Mouse (Mus musculus): ENCODE results near the gene Slc12a4. TPM values are rescaled to one million over a fixed set of nuclear protein-coding genes. Genes with fewer than 3 reads are reported as not detected.

Slc12a4 gene
- total and polyA plus RNA-seq, 3 experiments, result 40.2 to 63.2 (median 60.5) TPM

DNA sequence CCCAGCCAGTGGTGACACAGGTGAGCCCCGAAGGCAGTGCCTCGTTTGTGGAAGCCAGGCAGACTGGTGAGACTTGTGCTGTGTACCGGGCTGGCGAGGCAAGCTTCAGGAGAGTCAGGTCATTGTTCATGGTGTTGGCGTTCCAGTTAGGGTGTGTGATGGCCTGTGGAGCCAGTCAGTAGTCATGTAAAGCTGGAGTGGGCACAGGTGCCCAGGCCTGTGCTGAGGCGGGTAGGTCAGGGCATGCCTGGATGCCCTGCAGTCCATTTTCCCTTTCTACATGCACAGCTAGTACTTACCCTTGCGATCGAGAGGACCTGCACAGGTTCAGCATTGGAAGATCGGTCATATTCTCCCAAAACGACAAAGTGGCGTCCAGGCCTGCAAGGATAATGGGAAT, 33.4 kb downstream of the Slc12a4 start:
- no peak for DNase-seq

DNA sequence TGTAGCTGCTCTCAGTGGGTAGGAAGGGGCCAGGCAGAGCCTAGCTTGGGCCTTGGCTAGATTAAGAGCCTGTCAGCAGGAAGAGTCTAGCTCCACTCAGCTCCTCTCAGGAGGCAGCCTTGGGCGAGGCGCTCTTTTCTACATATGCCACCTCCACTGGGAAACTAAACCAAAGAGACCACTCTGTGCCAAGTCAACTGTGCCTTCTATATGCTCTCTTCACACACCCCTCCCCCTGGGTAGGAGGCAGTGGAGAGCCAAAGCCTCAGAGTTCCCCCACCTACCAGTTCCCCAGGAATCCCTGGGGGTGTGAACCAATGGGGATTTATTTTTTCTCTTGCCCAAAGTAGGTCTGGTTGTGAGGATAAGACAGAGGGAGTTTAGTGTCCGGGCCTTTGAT, 34.6 kb downstream of the Slc12a4 start:
- no peak for DNase-seq

DNA sequence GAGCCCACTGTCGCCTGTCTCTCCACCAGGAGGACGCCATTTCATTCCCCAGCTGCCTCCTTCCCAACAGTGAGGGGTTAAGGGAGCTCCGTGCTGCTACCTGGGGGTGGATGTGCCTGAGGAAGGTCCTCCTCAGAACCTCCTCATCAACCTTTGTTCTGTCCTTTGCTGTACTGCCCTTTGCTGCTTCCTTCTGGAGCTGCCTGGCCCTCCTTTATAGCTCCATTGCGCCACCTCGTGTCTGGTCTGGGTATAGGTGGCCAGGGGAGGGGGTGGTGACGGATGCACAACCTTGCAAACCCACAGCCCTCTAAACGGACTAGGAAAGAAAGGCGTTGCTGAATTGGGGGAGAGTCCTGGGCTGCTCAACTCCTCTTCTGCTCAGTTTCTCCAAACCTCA, 35.3 kb downstream of the Slc12a4 start:
- DNase-seq, result peak; percentile 89

DNA sequence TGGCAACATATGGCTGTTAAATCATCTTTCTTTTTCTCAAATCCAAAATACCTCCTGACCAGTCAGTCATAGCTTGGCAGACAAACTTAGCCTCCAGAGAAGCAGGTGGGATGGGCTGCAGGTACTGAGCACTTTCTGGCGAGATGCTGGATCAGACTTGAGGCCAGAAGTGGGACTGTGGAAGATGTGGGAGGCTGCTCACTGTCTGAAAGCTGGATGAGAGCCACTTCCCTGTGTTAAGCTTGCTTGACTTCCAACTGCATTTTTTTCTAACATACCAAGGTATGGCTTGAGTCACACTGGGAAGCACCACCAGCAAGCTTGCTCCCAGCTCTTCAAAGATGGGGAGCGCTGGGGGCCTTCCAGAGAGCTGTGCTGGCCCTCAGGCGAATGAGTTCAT, 40.8 kb downstream of the Slc12a4 start:
- DNase-seq, result no peak

DNA sequence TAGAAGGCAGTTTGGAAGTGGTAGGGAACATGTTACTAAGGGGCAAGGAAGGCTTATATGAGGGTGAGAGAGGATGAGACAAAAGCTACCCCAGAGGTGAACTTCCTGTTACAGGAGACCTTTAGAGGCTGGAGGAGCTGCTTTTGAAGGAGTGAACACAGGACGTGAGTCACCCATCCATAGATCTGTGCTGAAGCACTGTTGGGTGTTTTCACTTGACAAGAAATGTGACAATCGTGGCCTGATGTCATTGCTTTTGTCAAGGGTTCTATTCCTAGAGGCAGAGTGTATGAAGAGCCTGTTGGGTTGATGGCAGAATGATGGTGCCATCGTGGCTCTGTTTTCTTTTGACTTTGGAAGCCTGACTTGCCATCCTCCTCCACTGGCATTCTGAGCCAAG, 46.5 kb downstream of the Slc12a4 start:
- DNase-seq, result no peak

DNA sequence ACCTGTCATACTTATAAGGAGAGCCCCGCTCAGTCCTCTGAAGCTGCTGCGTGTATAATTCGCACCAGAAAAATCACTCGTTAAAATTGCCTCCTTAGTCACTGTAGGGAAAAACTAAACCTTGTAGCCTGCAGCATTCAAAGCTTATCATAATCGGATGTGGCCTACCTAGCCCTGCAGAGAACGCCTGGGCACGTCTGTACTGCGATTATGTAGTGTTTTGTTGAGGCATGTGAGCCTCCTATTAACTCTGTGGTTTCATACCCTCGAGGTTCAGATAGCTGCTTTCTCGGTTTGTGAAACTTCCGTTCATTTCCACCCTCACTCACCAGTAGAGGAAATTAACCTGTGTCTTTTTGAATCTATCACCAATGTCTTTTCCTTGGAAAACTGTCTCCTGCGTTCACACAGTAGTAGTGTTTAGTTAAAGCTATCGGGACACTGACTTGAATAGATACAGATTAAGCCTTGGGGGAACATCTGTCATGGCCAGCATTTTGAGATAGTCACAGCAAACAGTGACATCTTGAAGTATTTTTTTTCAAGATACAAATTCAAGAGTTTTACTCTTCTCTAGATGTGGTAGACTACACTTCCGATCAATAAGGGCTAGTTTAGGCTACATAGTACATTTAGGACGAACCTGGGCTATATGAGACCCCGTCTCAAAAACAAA, 64.8 kb downstream of the Slc12a4 start:
- no peak for DNase-seq

DNA sequence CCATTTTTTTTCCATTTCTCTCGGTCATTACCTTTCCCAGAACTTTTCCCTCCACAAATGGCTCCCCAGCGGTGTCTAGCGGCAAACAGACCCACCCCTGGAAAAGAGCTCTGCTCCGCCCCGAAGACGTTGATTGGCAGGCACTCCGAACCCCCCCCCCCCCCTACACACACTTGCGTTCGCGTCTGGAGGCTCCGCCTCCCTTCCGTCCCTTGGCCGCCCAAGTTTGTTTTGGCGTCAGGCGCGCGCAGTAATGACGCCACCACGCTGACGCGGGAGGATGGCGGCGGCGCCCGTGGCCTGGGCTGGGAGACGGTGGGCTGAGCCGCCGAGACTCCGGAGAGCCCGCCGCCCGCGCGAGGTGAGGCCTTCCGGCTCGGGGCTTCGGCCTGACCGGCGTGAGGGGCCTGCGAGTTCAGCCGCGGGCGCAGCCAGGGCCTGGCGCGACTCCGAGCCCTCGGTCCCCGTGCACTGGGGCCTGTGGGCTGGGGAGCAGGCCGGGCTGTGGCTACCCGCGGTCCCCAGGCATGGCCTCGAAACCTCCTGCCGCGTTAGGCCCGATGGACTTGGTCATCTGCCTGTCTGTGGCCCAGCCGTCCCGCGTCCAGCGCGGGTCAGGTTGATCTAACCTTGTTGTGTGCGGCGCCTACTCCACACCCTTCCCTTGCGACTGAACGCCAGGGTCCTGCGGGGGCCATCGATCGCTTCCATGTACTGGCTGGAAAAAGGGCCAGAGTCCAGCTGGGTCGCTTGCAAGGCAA, 65.5 kb downstream of the Slc12a4 start, which contains the start of gene Pskh1:
TSS of gene Pskh1 (plus strand) at position 262 of the 761 bp plus-strand sequence.
- DNase-seq, result peak; percentile 96

DNA sequence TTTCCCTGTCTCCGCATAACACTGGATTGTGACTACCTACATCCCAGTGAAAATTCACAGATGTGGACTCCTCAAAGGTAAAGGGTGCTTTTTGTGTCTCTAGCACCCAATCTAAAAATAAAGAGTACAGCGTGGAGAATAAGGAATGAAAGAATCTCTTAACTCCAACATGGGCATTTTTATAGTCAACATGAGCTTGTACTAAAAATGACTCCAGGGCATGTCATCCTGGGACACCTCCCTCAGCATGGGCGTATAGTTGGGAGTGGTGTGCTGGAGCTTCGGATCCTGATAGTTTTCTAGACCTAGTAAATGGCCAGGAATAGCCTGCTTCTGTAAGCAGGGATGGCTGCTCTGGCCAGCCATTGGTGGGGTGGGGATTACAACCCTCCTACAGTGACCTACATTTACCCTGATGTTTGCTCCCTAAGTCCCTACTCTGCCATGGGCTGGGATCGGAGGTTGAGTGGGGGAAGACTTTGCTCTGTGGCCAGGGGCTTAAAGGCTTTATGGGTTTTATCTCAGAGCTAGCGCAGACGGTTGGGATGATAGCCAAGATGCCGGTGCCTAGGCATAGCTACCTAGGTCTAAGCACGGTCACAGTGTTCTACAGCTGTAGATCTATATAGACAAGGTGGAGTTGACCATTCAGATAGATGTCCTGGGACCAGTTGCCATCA, 68.0 kb downstream of the Slc12a4 start:
- DNase-seq, result no peak

Small RNA genes within 50 kb of the gene (microRNA-seq; reads per million reads assigned to microRNA genes)
- 0 reads per million in 2 experiments for gene Mir7074

Other genes starting within 250 kb of the Slc12a4 start
- gene Gfod2, start 207.4 kb downstream of the Slc12a4 start, total RNA-seq (2021), result 10 to 100 TPM in 1 of 2 experiments, 1 to 10 TPM in 1; 7.8 to 14.2 TPM
- 8.1 and 9.6 TPM in 2 replicates for gene Gfod2, start 207.4 kb downstream of the Slc12a4 start, polyA plus RNA-seq (2012; rRNA removed)
- 10 to 100 TPM; 19.7 to 23.6 TPM for gene Ranbp10, start 138.7 kb downstream of the Slc12a4 start, total RNA-seq (2021)
- 22.2 and 27.3 TPM in 2 replicates for gene Ranbp10, start 138.7 kb downstream of the Slc12a4 start, polyA plus RNA-seq (2012; rRNA removed)
- gene Tsnaxip1, start 138.4 kb downstream of the Slc12a4 start, total RNA-seq (2021), result not detected
- gene Tsnaxip1, start 138.4 kb downstream of the Slc12a4 start, polyA plus RNA-seq (2012; rRNA removed), result not detected in 2 replicates
- gene Cenpt, start 112.8 kb downstream of the Slc12a4 start, total RNA-seq (2021), result 1 to 10 TPM; 5.9 to 6.7 TPM
- 5.9 and 8.1 TPM in 2 replicates for gene Cenpt, start 112.8 kb downstream of the Slc12a4 start, polyA plus RNA-seq (2012; rRNA removed)
- 10 to 100 TPM; 31.7 to 38.0 TPM for gene Thap11, start 111.0 kb downstream of the Slc12a4 start, total RNA-seq (2021)
- 79.7 and 91.6 TPM in 2 replicates for gene Thap11, start 111.0 kb downstream of the Slc12a4 start, polyA plus RNA-seq (2012; rRNA removed)
- 10 to 100 TPM; 30.2 to 44.0 TPM for gene Nutf2, start 105.5 kb downstream of the Slc12a4 start, total RNA-seq (2021)
- 19.3 and 24.8 TPM in 2 replicates for gene Nutf2, start 105.5 kb downstream of the Slc12a4 start, polyA plus RNA-seq (2012; rRNA removed)
- gene Edc4, start 85.2 kb downstream of the Slc12a4 start, total RNA-seq (2021), result 10 to 100 TPM; 33.8 to 35.9 TPM
- 74.9 and 97.4 TPM in 2 replicates for gene Edc4, start 85.2 kb downstream of the Slc12a4 start, polyA plus RNA-seq (2012; rRNA removed)
- gene Nrn1l, start 72.5 kb downstream of the Slc12a4 start, total RNA-seq (2021), result 1 to 10 TPM; 1.3 to 1.6 TPM
- 4.6 TPM in 2 replicates for gene Nrn1l, start 72.5 kb downstream of the Slc12a4 start, polyA plus RNA-seq (2012; rRNA removed)
- gene Pskh1, start 65.7 kb downstream of the Slc12a4 start, total RNA-seq (2021), result 10 to 100 TPM; 32.5 to 33.3 TPM
- 45.3 and 51.2 TPM in 2 replicates for gene Pskh1, start 65.7 kb downstream of the Slc12a4 start, polyA plus RNA-seq (2012; rRNA removed)
- gene Ctrl, start 32.2 kb downstream of the Slc12a4 start, total RNA-seq (2021), result under 1 TPM; 0.73 to 0.84 TPM
- gene Ctrl, start 32.2 kb downstream of the Slc12a4 start, polyA plus RNA-seq (2012; rRNA removed), result 1.1 and 2.0 TPM in 2 replicates
- gene Psmb10, start 27.7 kb downstream of the Slc12a4 start, total RNA-seq (2021), result 10 to 100 TPM; 77.0 to 79.0 TPM
- gene Psmb10, start 27.7 kb downstream of the Slc12a4 start, polyA plus RNA-seq (2012; rRNA removed), result 156 and 174 TPM in 2 replicates
- 1 to 10 TPM; 1.3 to 2.9 TPM for gene Lcat, start 22.7 kb downstream of the Slc12a4 start, total RNA-seq (2021)
- gene Lcat, start 22.7 kb downstream of the Slc12a4 start, polyA plus RNA-seq (2012; rRNA removed), result 1.9 and 3.3 TPM in 2 replicates
- gene Dpep3, start 13.3 kb upstream of the Slc12a4 start, total RNA-seq (2021), result not detected
- 0.21 TPM in 1 of 2 replicates, not detected in the other for gene Dpep3, start 13.3 kb upstream of the Slc12a4 start, polyA plus RNA-seq (2012; rRNA removed)
- 10 to 100 TPM; 13.6 to 19.6 TPM for gene Dus2, start 25.2 kb upstream of the Slc12a4 start, total RNA-seq (2021)
- gene Dus2, start 25.2 kb upstream of the Slc12a4 start, polyA plus RNA-seq (2012; rRNA removed), result 5.5 and 5.6 TPM in 2 replicates
- not detected for gene Dpep2nb, start 39.9 kb upstream of the Slc12a4 start, total RNA-seq (2021)
- not detected in 2 replicates for gene Dpep2nb, start 39.9 kb upstream of the Slc12a4 start, polyA plus RNA-seq (2012; rRNA removed)
- gene Ddx28, start 45.8 kb upstream of the Slc12a4 start, total RNA-seq (2021), result 10 to 100 TPM; 16.1 to 17.3 TPM
- gene Ddx28, start 45.8 kb upstream of the Slc12a4 start, polyA plus RNA-seq (2012; rRNA removed), result 12.5 and 13.2 TPM in 2 replicates
- gene Nfatc3, start 92.7 kb upstream of the Slc12a4 start, total RNA-seq (2021), result 10 to 100 TPM; 35.2 to 70.0 TPM
- 14.9 and 20.6 TPM in 2 replicates for gene Nfatc3, start 92.7 kb upstream of the Slc12a4 start, polyA plus RNA-seq (2012; rRNA removed)
- 1 to 10 TPM; 1.7 to 3.7 TPM for gene Esrp2, start 170.9 kb upstream of the Slc12a4 start, total RNA-seq (2021)
- 2.0 and 5.5 TPM in 2 replicates for gene Esrp2, start 170.9 kb upstream of the Slc12a4 start, polyA plus RNA-seq (2012; rRNA removed)
- gene Pla2g15, start 184.3 kb upstream of the Slc12a4 start, total RNA-seq (2021), result 10 to 100 TPM; 21.9 to 38.8 TPM
- gene Pla2g15, start 184.3 kb upstream of the Slc12a4 start, polyA plus RNA-seq (2012; rRNA removed), result 21.9 and 22.1 TPM in 2 replicates
- 10 to 100 TPM; 27.2 to 34.0 TPM for gene Slc7a6, start 202.8 kb upstream of the Slc12a4 start, total RNA-seq (2021)
- 17.3 and 26.5 TPM in 2 replicates for gene Slc7a6, start 202.8 kb upstream of the Slc12a4 start, polyA plus RNA-seq (2012; rRNA removed)
- gene Slc7a6os, start 244.8 kb upstream of the Slc12a4 start, total RNA-seq (2021), result 10 to 100 TPM; 24.2 to 25.1 TPM
- gene Slc7a6os, start 244.8 kb upstream of the Slc12a4 start, polyA plus RNA-seq (2012; rRNA removed), result 14.1 and 14.7 TPM in 2 replicates
- 10 to 100 TPM; 23.0 to 28.1 TPM for gene Prmt7, start 244.8 kb upstream of the Slc12a4 start, total RNA-seq (2021)
- gene Prmt7, start 244.8 kb upstream of the Slc12a4 start, polyA plus RNA-seq (2012; rRNA removed), result 14.1 and 19.8 TPM in 2 replicates

Measured in adrenal gland, adult 2 months (tissue).